Mouse (Mus musculus) adipocyte (in vitro differentiated cells): ENCODE measurements around the gene Ttpal.
"Not testable (repeated sequence)": the region's sequence is repeated elsewhere in the genome, so short reads cannot be mapped to it uniquely, and the experiment has no call there.

ENCODE experiments used
- DNase-seq: peaks from one replicate; pipeline ENCODE4 v3.0.0-alpha.2; 2016; ENCODE audit warnings: low spot score

The Ttpal gene

DNA sequence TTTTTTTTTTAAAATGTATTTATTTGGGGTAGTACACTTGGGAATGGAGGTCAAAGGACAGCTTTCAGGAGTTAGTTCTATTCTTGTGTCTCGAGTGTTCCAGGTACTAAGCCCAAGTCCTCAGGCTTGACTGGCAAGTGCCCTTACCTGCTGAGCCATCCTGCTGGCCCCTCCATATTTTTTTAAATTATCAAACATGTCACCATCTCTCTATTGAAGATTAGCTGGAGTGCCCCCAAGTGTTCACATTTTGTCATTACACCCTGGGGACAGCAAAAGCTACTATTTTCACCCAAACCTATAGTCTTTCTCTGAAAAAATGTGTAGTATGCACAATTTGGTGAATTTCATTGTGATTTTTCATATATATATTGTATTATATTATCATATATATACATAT is 10.0 kb upstream of the Ttpal start:
- DNase-seq = peak; percentile 64

DNA sequence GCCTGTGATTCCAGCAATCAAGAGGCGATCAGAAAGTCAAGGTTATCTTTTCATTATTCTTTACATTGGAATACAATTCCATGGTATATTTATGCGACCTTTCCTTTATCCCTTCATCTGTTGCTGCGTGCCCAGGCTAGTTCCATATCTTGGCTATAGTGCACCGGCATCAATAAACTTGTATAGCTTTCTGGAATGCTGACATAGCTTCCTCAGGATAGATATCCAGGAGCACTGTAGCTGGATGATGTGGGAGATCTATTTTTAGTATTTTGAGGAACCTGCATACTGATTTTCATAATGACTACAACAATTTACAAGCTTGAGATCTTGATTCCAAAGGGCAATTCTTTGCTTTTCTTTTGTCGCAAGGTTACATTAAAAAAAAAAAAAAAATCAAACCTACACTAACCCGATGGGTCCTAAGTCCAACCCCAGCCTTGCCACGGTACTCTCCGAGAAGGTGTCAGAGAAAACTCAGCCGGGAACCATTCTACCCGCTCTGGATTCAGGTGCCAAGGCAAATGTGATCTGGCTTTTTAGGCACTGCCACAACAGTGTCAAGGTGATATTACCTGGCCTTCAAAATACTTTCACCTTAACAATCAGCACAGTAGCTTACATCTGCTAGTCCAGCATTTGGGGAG is 8.4 kb upstream of the Ttpal start:
- DNase-seq = no peak

DNA sequence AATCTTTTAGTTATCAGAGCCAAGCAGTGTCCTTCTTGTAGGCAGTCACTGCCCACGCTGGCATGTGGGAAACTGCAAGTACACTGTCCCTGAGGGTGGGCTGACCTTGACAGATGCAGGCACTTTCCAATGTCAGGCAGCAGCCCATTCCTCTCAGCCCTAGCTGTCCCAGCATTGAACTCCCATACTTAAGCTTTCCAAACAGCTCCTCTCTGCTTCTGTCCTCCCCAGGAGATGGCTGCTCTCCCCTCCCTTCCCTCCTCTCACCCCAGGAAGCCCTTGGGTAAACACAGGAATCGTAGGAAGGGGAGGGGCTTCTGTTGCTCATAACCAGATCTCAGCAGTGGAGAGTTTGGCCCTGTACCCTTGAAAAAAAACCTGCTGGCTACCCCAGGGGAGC is 7.0 kb upstream of the Ttpal start:
- DNase-seq = no peak

- peak; percentile 48 for DNase-seq
Observed at GRCm38 (mm10) chr2:163596057-163596872, 5.8 kb upstream of the Ttpal start.

GRCm38 (mm10) chr2:163596873-163597155 is 5.3 kb upstream of the Ttpal start:
- no peak for DNase-seq

GRCm38 (mm10) chr2:163597661-163598060 is 4.5 kb upstream of the Ttpal start:
- DNase-seq = peak; percentile 74

- DNase-seq = peak; percentile 78
Observed at GRCm38 (mm10) chr2:163599226-163599625, 2.9 kb upstream of the Ttpal start.

GRCm38 (mm10) chr2:163601066-163601465 is 1.0 kb upstream of the Ttpal start:
- DNase-seq = no peak

DNA sequence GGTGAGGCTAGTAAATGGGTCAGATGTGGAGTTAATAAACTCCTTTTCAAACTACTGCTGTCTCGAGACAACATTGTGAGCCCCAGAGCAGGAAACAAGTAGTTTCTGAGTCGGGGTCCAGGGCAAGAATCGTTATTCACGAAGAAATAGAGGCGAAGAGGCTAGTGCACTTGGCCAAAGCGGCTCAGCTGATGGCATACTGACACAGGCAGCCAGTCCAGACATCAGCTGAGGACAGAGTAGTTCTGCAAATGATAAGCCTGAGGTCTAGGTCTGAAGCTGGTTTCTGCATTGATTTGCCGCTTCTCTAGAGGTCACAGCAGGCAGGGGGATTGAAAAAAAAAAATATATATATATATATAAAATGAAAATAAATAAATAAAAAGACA is 408 bp upstream of the Ttpal start:
- DNase-seq = no peak

DNA sequence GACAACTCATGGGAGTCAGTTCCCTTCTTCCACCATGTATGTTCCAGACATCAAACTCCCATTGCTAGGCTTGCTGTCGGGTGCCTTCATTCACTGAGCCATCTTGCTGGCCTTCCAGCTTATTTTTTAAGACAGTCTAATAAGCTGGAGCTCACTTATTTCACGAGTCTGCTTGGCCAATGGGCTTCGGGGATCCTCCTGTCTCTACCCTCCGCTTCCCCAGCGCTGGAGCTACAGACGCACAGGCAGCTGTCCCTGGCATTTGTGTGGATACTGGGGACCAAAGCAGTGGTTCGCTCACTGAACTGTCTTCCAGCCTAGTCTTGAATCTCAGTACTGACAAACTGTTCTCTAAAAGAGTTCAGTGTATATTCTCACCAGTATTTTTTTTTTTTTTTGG is 4.0 kb downstream of the Ttpal start:
- DNase-seq = no peak

DNA sequence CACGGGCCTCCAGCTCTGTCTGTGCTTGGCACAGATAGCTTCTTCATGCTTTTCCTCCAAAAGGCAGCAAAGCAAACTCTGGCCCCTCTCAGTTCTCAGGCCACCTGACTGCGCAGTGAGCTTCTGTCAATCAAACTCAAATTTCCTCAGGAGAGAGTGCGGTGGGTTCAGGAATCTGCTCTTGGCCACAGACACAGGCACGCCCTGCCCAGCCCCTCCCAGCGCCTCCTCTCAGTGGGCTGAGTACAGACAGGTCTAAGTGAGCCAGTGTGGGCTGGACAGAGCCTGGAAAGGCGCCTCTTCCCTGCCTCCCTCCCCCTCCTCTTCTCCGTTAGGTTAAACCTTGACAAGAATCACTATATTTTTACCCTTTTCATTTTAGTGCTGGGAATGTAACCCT is 5.9 kb downstream of the Ttpal start:
- no peak for DNase-seq

- no peak for DNase-seq
Observed at GRCm38 (mm10) chr2:163609281-163609975, 7.3 kb downstream of the Ttpal start.

GRCm38 (mm10) chr2:163611176-163611575 is 9.1 kb downstream of the Ttpal start:
- DNase-seq = no peak

- DNase-seq = no peak
Observed at GRCm38 (mm10) chr2:163613206-163613605, 11.1 kb downstream of the Ttpal start.

GRCm38 (mm10) chr2:163613990-163614389 is 11.9 kb downstream of the Ttpal start:
- no peak for DNase-seq

DNA sequence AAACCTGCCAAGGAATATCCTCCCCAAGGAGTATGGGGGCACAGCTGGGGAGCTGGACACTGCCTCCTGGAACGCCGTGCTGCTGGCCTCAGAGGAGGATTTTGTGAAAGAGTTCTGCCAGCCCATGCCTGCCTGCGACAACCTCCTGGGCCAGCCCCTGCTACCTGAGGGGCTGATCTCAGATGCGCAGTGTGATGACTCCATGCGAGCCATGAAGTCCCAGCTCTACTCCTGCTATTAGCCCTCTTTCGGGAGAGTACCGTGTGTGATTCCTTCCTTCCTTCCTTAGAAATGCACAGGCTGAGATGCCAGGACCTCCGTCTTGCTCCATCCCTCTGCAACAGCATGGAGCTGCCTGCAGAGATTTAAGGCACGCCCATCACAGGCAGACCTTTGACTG is 13.3 kb downstream of the Ttpal start:
- no peak for DNase-seq

GRCm38 (mm10) chr2:163615906-163616651 is 14.0 kb downstream of the Ttpal start:
- DNase-seq = no peak

GRCm38 (mm10) chr2:163616652-163617227 is 14.6 kb downstream of the Ttpal start:
- no peak for DNase-seq

DNA sequence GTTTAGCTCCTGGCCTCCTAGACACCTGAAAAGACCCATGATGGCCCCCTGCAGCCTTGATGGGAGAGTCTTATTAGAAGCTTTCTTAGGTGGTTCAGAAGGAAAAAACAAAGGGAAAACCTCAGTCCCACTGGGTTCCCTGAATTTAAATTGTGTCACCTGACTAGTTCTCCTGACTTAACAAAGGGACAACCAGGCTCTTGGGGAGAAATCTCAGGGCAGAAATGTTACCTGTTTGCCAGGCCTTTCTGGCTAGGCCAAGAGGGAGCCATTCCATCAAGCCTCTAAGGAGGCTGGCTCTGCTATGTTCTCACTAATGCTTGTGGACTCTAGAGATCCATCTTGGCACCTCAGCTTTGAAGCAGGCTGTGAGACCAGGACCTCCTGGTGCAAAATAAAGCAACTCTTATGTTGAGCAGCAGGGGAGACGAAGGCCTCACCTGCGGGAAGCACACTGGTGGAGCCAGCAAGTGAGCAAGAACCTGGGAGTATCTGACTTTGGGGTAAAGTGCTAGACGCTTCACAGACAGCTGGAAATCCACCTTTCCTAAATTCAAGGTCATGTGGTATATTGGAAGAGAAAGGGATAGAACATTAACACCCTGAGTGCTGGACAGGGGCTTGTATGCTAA is 15.2 kb downstream of the Ttpal start:
- DNase-seq = no peak

- no peak for DNase-seq
Observed at GRCm38 (mm10) chr2:163617874-163618273, 15.8 kb downstream of the Ttpal start.

- no peak for DNase-seq
Observed at GRCm38 (mm10) chr2:163620451-163620850, 18.3 kb downstream of the Ttpal start.

- DNase-seq = not testable (repeated sequence)
Observed at GRCm38 (mm10) chr2:163621401-163621800, 19.3 kb downstream of the Ttpal start.
